Mouse (Mus musculus): ENCODE measurements at regions not wholly inside any gene's neighbourhood (a gene's known extent, or its start where the extent isn't known, plus 50 kb on each side); places are given as distances from the start of the nearest gene placed in this dataset.

DNA sequence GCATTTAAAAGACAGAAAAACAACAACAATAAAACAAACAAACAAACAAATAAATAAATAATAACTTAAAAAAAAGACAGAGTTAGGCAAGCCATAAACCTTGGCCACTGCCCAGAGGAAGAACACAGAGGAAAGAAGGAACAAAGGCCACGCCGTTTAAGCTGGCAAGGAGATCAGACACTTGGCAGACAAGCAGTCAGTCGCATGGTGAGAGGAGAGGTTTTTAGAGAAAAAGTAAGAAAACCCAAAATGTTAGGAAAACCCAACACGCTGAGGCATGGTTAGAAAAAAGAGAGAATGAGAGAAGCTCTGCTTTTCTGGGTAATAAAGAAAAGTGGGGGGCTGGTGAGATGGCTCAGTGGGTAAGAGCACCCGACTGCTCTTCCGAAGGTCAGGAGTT is 277.1 kb downstream of the Psat1 start:
- TF ChIP-seq CTCF (IDR thresholded peaks at IDR 0.05) (no peak), POLR2A (IDR thresholded peaks at IDR 0.05; ENCODE audit: insufficient read depth, low read depth, low read length) (no peak)
